Mouse (Mus musculus): ENCODE measurements around the gene Zhx3. TPM values are rescaled to one million over a fixed set of nuclear protein-coding genes. Genes with fewer than 3 reads are reported as not detected.

The Zhx3 gene
- polyA plus RNA-seq, 1 experiment from 2014 or later = 20.6 TPM

GRCm38 (mm10) chr2:160722714-160723113, 150.1 kb downstream of the Zhx3 start:
- Histone ChIP-seq H3K9ac (no peak overlapping the region), H3K27ac (replicated peaks) (no peak overlapping the region), H3K4me3 (no peak overlapping the region), H3K4me2 (no peak overlapping the region), H3K27me3 (no peaks in the 10 kb centered on the region), H3K9me3 (no peaks in the 10 kb centered on the region), H3K36me3 (peaks cover 61% of the 10 kb centered on the region), H3K4me1 (replicated peaks) (no peaks in the 10 kb centered on the region)
- ATAC-seq (ENCODE audit: low FRiP score, low read depth) = no peak
- WGBS = 87% methylated on average over 4 of the region's 4 CpGs

- Histone ChIP-seq H3K4me1 (replicated peaks) (no peaks in the 10 kb centered on the region), H3K4me3 (no peak overlapping the region), H3K9me3 (no peaks in the 10 kb centered on the region), H3K9ac (no peak overlapping the region), H3K27ac (replicated peaks) (no peak overlapping the region), H3K36me3 (peaks cover 86% of the 10 kb centered on the region), H3K4me2 (no peak overlapping the region), H3K27me3 (no peaks in the 10 kb centered on the region)
- 74% methylated on average over 3 of the region's 3 CpGs for WGBS
- ATAC-seq (ENCODE audit: low FRiP score, low read depth) = peak; percentile 27; the same call in 1 of the 2 replicates
These were observed 154.0 kb downstream of the Zhx3 start for GRCm38 (mm10) chr2:160718811-160719210.

GRCm38 (mm10) chr2:160717269-160717668, 155.5 kb downstream of the Zhx3 start:
- H3K27ac ChIP-seq (replicated peaks) = no peak overlapping the region
- H3K9ac ChIP-seq = no peak overlapping the region
- no peak overlapping the region for H3K4me2 ChIP-seq
- 80% methylated on average over 5 of the region's 5 CpGs for WGBS
- peaks cover 85% of the 10 kb centered on the region for H3K36me3 ChIP-seq
- H3K4me3 ChIP-seq = no peak overlapping the region
- no peaks in the 10 kb centered on the region for H3K4me1 ChIP-seq (replicated peaks)
- ATAC-seq (ENCODE audit: low FRiP score, low read depth) = no peak
- H3K27me3 ChIP-seq = no peaks in the 10 kb centered on the region
- H3K9me3 ChIP-seq = no peaks in the 10 kb centered on the region

- Histone ChIP-seq H3K9me3 (no peaks in the 10 kb centered on the region), H3K36me3 (peaks cover 78% of the 10 kb centered on the region), H3K27me3 (no peaks in the 10 kb centered on the region), H3K27ac (replicated peaks) (no peak overlapping the region), H3K9ac (no peak overlapping the region), H3K4me1 (replicated peaks) (no peaks in the 10 kb centered on the region), H3K4me3 (no peak overlapping the region), H3K4me2 (no peak overlapping the region)
- no peak for ATAC-seq (ENCODE audit: low FRiP score, low read depth)
- WGBS = 61% methylated on average over 4 of the region's 4 CpGs
These were observed 157.3 kb downstream of the Zhx3 start for GRCm38 (mm10) chr2:160715463-160716030.

- H3K4me2 ChIP-seq = no peak overlapping the region
- no peak for ATAC-seq (ENCODE audit: low FRiP score, low read depth)
- H3K9me3 ChIP-seq = no peaks in the 10 kb centered on the region
- no peak overlapping the region for H3K4me3 ChIP-seq
- H3K36me3 ChIP-seq = peaks cover 63% of the 10 kb centered on the region
- 85% methylated on average over 3 of the region's 3 CpGs for WGBS
- H3K27ac ChIP-seq (replicated peaks) = no peak overlapping the region
- no peak overlapping the region for H3K9ac ChIP-seq
- no peaks in the 10 kb centered on the region for H3K27me3 ChIP-seq
- no peaks in the 10 kb centered on the region for H3K4me1 ChIP-seq (replicated peaks)
These were observed 165.1 kb downstream of the Zhx3 start for GRCm38 (mm10) chr2:160707673-160708072.

- H3K9me3 ChIP-seq = no peaks in the 10 kb centered on the region
These were observed 170.0 kb downstream of the Zhx3 start for GRCm38 (mm10) chr2:160702824-160703223.

GRCm38 (mm10) chr2:160701603-160702002, 171.2 kb downstream of the Zhx3 start:
- Histone ChIP-seq H3K27ac (replicated peaks) (no peak overlapping the region), H3K4me2 (no peak overlapping the region), H3K4me3 (no peak overlapping the region), H3K36me3 (peaks cover 60% of the 10 kb centered on the region), H3K4me1 (replicated peaks) (no peaks in the 10 kb centered on the region), H3K9me3 (no peaks in the 10 kb centered on the region), H3K27me3 (no peaks in the 10 kb centered on the region), H3K9ac (no peak overlapping the region)
- no peak for ATAC-seq (ENCODE audit: low FRiP score, low read depth)
- 84% methylated on average over 3 of the region's 3 CpGs for WGBS

More at GRCm38 (mm10) chr2:160702824-160703223, 170.0 kb downstream of the Zhx3 start:
- no peaks in the 10 kb centered on the region for H3K27me3 ChIP-seq
- no peak overlapping the region for H3K27ac ChIP-seq (replicated peaks)
- no peak overlapping the region for H3K9ac ChIP-seq
- no peak for ATAC-seq (ENCODE audit: low FRiP score, low read depth)
- H3K36me3 ChIP-seq = peaks cover 62% of the 10 kb centered on the region
- no peak overlapping the region for H3K4me2 ChIP-seq
- no peak overlapping the region for H3K4me3 ChIP-seq
- H3K4me1 ChIP-seq (replicated peaks) = no peaks in the 10 kb centered on the region

GRCm38 (mm10) chr2:160700271-160700670, 172.5 kb downstream of the Zhx3 start:
- H3K36me3 ChIP-seq = peaks cover 51% of the 10 kb centered on the region
- ATAC-seq (ENCODE audit: low FRiP score, low read depth) = no peak
- no peaks in the 10 kb centered on the region for H3K9me3 ChIP-seq
- no peak overlapping the region for H3K4me2 ChIP-seq
- H3K27me3 ChIP-seq = no peaks in the 10 kb centered on the region
- no peak overlapping the region for H3K27ac ChIP-seq (replicated peaks)
- 77% methylated on average over 5 of the region's 5 CpGs for WGBS
- no peak overlapping the region for H3K4me3 ChIP-seq
- H3K9ac ChIP-seq = no peak overlapping the region
- no peaks in the 10 kb centered on the region for H3K4me1 ChIP-seq (replicated peaks)

Other genes with a start within 250 kb of the Zhx3 start
- 66.2 and 69.7 TPM in 2 replicates for gene Top1, start 227.1 kb downstream of the Zhx3 start, polyA plus RNA-seq (2015; fragmentation: Nextera tagmentation; extraction: Ambion mirVana)
- gene Plcg1, start 141.7 kb downstream of the Zhx3 start, polyA plus RNA-seq (2015; fragmentation: Nextera tagmentation; extraction: Ambion mirVana) = 55.1 and 56.5 TPM in 2 replicates
- 0.45 and 0.61 TPM in 2 replicates for gene Lpin3, start 7.7 kb upstream of the Zhx3 start, polyA plus RNA-seq (2015; fragmentation: Nextera tagmentation; extraction: Ambion mirVana)
- 0.66 TPM in 2 replicates for gene Emilin3, start 39.3 kb upstream of the Zhx3 start, polyA plus RNA-seq (2015; fragmentation: Nextera tagmentation; extraction: Ambion mirVana)
- 33.9 and 35.2 TPM in 2 replicates for gene Chd6, start 236.1 kb upstream of the Zhx3 start, polyA plus RNA-seq (2015; fragmentation: Nextera tagmentation; extraction: Ambion mirVana)

All from hindbrain, embryonic 15.5 days (tissue).